Mouse (Mus musculus): ENCODE results near the gene Ttc28. TPM values are rescaled to one million over a fixed set of nuclear protein-coding genes. Genes with fewer than 3 reads are reported as not detected.

The Ttc28 gene
- total RNA-seq, 4 experiments from 2014 or later: 9.6 to 13.2 (median 11.1) TPM

DNA sequence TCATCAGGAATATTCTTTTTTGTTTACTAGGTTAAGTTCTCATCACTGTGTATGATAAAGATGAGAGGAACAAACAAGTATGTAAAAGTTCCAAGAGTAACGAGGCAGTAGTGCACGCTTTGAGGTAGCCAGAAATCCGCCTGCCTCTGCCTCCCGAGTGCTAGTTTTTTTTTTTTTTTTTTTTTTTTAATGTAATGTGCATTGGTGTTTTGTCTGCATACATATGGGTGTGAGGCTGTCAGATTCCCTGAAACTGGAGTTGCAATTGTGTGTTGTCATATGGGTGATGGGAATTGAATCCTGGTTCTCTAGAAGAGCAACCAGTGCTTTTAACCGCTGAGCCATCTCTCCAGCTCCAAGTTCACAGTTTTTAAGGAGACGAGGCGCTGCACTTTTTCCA is 561 bp upstream of the Ttc28 start:
- DNase-seq (ENCODE audit: low spot score in 2 of 2): no peak

DNA sequence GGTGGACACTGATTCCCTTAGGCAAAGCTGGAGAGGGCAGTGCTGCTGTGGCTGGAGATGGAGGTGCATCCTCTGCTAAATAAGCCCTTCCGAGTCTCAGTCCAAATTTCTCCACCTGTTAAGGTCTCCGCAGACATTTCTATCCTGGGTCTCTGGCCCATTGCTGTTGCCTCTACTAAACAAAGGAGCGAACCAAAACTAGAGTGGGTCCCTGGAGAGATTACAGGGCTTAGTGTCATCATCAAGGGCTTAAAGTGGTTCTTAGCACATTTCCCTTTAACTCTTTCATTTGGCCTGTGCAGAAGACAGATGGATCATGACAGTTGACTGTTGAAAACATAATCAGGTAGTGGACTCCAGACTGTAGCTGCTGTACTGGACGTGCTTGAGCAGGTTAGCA is 9.0 kb downstream of the Ttc28 start:
- no peak for DNase-seq (ENCODE audit: low spot score in 2 of 2)

DNA sequence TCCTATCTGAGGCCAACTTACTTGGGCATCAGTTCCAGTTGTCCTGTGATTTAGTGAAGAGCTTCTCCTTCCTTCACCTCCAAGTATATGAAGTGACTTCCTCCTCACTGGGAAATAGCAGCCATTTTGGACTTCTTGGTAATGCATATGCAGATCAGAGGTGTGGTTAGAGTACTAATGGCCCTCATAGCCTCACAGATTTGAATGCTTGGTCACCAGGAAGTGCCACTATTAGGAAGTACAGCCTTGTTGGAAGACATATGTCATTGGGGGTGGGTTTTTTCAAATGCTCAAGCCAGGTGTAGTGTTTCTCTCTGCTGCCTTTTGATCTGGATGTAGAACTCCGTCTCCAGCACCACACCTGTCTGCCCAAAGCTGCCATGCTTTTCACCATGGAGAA is 10.3 kb downstream of the Ttc28 start:
- DNase-seq (ENCODE audit: low spot score in 2 of 2): no peak

DNA sequence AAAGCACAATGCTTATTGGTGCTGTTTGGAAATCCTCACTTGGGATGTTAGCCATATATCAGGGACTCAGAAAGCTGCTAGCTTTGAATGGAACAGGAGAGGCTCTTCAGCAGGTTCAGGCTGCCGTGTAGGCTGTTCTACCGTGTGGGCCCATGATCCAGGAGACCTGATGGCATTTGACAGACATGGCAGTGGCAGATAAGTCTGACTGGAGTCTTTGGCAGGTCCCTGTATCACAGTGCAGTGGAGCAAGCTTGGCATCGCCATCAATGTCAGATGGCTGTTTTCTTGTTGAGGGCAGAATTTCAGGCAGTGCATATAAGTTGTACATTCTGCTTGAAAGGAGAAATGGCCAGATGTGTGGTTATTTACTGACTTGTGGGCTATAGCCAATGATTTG is 11.0 kb downstream of the Ttc28 start:
- no peak for DNase-seq (ENCODE audit: low spot score in 2 of 2)

DNA sequence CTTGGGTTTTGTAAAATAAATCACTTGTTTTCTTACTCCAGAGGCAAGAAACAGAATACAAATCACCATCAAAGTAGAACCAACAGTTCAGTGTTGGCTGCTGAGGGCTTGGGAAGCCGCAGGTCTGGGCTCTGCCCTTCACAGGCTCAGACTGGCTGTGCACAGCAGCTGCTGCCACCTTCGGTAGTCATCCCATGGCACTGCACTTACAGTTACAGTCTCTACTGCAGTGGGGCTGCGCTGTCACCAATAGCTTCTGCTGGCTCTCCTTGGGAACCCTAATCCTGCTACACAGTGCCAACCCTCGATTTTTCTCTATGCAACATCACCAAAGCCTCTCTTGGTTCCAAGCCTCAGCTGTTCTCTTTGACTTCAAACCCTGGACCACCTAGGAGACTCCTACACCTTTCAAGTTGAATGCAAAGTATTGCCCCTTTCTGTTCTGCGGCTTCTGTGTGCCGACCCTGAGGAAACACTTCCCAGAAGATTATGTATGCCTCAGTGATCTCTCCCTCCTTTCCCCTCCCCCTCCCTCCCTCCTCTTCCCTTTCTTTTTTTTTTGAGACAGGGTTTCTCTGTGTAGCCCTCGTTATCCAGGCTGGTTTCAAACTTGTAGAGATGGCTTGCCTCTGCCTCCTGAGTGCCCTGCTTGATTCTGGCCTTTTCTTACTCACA is 17.6 kb downstream of the Ttc28 start:
- no peak for DNase-seq (ENCODE audit: low spot score in 2 of 2)

DNA sequence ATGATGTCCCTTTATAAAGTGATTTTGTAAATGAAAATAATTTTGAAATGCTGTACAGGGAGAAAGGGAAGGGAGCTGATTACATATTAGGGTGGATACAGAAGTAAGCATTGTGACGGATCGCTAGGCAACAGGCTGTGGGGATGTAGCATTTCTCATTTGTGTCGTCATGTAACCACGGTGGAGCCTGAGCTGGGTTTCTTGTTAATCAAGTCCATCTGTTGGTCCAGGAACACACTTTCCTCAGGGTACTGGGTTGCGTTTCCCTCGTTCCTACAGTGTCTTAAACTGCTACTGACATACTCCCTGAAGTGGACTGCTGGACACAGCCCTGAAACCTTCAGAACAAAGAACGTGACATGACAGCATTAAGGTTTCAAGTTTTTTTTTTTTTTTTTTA is 18.6 kb downstream of the Ttc28 start:
- no peak for DNase-seq (ENCODE audit: low spot score in 2 of 2)

DNA sequence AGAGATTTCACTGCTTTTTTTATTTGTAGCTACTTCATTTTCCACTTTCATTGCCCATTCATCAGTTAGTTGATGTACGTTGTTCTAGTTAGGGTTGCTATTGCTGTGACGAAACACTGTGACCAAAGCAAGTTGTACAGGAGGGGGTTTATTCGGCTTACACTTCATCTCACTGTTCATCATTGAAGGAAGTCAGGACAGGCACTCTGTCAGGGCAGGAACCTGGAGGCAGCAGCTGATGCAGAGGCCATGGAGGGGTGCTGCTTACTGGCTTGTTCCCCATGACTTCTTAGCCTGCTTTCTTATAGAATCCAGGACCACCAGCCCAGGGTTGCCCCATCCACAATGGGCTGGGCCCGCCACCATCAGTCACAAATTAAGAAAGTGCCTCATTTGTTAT is 19.2 kb downstream of the Ttc28 start:
- no peak for DNase-seq (ENCODE audit: low spot score in 2 of 2)

DNA sequence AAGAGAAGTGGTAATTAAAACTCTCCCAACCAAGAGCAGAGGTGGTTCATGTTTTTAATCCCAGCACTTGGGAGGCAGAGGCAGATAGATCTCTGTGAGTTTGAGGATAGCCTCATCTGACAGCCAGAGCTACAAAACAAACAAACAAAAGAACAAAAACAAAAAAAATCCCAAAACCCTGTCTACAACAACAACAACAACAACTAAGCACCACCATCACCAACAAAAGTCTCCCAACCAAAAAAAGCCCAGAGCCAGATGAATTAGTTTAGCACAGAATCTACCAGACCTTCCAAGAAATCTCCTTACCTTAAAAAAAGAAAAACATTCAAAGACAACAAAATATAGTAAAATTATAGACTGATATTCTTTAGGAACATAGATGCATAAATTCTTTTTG is 20.7 kb downstream of the Ttc28 start:
- DNase-seq (ENCODE audit: low spot score in 2 of 2): no peak

DNA sequence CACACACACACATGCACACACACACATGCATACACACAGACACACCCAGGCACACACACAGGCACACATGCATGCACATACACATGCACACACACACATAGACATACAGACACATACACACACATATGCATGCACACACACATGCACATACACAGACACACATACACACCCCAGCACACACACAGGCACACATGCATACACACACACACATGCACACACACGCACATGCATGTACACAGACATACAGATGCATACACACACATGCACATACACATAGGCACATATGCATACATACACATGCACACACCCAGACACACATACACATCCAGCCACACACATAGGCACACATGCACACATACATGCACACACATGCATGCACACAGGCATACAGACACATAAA is 27.1 kb downstream of the Ttc28 start:
- no peak for DNase-seq (ENCODE audit: low spot score in 2 of 2)

DNA sequence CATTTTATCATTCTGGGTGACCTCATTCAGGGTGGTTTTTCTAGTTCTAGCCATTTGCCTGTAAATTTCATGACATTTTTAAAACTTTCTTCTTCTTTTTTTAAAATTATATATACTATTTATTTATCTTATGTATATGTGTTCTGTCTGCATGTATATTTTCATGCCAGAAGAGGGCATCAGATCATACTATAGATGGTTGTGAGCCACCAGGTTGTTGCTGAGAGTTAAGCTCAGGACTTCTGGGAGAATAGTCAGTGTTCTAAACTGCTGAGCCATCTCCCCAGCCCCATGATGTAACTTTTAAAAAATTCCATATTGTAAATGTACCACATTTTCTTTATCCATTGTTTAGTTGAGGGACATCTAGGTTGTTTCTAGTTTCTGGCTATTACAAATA is 29.3 kb downstream of the Ttc28 start:
- no peak for DNase-seq (ENCODE audit: low spot score in 2 of 2)

DNA sequence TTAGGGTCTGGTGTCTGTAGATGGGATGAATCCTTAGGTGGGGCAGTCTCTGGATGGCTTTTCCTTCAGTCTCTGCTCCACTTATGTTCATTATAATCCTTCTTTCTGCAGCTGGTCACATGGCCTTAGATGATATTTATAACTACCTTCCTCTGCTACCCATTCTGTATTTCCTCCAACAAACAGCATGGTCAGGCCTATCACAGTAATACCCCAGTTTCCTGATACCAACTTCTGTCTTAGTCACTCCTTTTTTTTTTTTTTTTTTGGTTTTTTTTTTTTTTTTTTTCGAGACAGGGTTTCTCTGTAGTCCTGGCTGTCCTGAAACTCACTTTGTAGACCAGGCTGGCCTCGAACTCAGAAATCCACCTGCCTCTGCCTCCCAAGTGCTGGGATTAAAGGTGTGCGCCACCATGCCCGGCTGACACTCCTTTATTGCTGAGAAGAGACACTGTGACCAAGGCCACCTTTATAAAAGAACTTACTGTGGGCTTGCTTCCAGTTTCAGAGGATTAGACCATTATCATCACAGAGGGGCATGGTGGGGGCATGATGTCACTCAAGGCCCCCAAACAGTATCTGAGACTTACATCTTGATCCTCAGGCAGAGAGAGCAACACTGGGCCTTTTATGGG is 30.5 kb downstream of the Ttc28 start:
- DNase-seq (ENCODE audit: low spot score in 2 of 2): no peak

DNA sequence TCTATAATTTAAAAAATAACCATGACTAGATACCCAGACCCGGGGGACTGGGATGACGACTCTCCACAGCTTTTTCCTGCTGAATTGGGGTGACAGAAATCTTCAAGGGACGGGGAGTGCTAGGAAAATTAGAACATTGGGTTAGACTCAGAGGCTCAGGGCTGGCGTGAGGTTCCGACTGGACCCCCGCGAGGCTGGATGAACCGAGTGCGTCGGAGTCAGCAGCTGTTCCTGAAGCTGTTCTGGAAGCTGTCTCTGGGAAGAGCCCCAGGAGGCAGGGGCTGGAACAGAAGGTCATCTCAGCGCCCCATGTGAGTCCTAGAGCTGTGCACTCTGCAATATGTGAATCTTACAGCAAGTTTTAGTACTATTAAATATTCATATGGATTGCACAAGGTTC is 35.3 kb downstream of the Ttc28 start:
- DNase-seq (ENCODE audit: low spot score in 2 of 2): no peak

DNA sequence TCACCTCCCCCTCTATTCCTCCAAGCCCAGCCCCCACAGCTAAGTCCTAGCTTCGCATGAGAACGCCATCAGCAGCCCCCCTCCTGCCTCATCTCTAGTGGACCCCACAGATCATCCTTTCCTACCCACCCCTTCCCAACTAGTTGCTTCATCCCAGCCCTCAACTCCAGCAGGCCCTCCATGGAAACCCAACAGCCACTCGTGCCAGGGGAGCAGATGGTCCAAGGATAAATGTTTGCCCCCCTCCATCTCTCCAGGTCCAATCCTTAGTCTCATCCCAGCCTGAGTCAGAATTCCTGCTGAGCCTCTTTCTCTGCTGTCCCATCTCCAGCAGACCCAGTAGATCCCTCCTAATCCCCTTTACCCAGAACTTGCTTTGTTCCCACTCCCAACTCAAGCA is 36.6 kb downstream of the Ttc28 start:
- DNase-seq (ENCODE audit: low spot score in 2 of 2): no peak

DNA sequence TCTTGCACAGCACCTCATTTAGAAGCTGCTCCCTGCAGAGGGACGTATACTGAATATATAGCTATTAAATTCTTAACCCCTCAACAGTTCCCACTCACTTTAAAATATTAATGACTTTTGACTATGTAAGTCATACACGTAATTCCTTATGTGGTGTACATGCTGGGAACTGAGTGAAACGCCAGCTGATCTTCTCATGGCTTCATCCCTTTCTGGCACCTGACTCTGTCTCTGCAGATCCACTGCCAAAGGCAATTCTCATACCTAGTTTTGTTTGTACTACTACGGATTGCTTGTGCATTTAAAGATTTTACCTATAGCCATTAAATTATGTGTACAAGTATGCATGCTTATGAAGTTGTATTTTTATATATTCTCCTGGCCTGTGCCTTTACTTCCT is 39.9 kb downstream of the Ttc28 start:
- DNase-seq (ENCODE audit: low spot score in 2 of 2): no peak

DNA sequence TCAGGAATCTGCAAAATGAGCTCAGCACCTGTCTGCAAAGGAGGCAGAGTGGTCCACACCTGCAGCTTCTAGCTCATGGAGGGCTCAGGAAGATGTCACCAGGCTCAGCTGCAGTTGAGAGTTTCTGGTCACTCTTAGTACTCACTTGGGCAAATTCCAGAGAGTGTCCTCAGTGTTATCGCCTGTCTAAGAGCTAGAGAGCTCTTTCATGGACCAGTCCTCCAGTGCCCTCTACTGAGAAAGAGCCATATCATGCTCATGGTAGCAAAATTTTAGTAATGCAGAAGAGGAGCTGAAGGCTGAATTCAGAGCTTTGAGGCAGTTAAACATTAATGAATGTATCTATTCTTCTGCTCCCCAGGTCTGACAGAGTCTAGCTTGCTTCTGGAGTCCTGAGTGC is 43.7 kb downstream of the Ttc28 start:
- no peak for DNase-seq (ENCODE audit: low spot score in 2 of 2)

DNA sequence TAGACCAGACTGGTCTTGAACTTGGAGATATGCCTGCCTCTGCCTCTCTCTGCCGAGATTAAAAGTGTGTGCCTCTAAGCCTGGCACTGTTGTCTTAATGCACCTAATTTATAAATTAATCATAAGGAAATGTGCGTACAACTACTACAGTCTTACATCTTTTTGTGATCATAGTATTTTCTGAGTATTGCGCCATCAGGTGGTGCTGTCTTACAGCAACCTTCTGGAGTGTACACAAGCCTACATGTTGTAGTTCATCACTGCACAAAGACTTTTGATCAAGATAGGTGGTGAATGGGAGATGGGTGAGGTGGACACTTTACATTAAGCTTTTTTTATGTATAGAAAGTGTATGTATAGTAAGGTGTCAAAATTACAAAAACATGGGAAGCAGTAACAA is 45.0 kb downstream of the Ttc28 start:
- no peak for DNase-seq (ENCODE audit: low spot score in 2 of 2)

DNA sequence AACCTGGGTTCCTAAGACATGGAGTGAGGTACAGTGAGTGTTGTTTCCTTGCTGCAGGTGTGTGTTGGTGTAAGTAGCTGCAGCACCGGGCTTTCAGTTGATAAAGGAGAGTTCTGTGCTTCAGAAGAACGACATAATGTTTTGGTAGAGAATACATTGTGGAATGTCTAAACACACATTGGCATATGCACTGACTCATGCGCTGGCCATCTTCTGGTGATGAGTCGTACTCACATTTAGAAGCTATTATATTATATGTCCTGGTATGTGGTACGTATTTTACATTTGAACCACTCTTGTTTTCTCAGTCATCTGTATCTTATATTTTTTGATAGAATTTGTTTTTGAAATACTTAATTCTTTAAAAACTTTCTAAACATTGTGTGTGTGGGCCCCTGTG is 46.2 kb downstream of the Ttc28 start:
- no peak for DNase-seq (ENCODE audit: low spot score in 2 of 2)

DNA sequence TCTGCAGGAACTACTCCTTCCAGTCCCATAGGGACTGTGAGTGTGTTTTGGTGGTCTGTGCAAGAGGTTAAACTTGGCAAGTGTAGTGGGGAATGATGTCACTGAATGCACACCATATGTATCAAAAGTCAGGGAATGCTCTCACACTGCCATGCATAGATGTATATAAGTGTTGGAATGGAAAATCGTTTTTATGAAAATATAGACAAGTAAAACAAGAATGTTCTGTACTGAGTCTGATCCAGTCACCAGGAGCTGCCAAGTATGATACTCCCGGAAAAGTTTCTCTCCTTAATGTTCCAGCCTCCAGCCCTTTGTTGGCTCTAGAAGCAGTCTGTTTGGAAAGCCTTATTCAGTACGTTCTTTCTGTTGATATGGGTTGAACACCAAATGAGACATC is 48.7 kb downstream of the Ttc28 start:
- DNase-seq (ENCODE audit: low spot score in 2 of 2): no peak

DNA sequence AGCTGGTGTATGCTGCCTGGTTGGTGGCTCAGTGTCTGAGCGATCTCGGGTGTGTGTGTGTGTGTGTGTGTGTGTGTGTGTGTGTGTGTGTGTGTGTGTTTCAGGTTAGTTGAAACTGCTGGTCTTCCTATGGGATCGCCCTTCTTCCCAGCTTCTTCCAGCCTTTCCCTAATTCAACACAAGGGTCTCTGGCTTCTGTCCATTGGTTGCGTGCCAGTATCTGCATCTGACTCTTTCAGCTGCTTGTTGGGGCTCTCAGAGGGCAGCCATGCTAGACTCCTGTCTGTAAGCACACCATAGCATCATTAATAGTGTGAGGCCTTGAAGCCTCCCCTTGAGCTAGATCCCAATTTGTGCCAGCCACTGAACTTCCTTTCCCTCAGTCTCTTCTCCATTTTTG is 49.7 kb downstream of the Ttc28 start:
- DNase-seq (ENCODE audit: low spot score in 2 of 2): no peak

DNA sequence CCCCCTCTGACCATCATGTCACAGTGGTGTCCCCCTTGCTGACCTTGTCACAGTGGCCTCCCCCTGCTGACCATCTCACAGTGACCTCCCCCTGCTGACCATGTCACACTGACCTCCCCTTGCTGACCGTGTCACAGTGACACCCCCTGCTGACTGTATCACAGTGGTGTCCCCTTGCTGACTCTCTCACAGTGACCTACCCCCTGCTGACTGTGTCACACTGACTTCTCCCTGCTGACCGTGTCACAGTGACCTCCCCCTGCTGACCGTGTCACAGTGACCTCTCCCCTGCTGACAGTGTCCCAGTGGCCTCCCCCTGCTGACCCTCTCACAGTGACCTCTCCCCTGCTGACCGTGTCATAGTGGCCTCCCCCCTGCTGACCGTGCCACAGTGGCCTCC is 57.0 kb downstream of the Ttc28 start:
- DNase-seq (ENCODE audit: low spot score in 2 of 2): no peak

DNA sequence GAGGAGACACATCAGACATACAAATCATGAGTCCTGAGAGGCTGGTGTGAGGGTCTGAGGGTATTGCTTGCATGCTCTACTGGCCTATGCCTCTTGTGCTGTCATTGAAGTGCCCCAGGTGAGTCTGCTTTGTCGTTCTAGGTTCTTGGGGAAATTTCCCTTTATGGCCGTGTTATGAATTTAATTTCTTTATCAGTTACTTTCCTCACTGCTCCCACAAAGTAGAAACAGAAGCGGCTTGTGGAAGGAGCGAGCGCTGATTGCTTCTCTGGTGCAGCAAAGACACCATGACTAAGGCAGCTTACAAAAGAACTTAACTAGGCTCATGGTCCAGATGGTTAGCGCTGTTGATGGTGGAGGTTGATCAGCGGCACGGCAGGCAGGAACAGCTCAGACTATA is 64.7 kb downstream of the Ttc28 start:
- no peak for DNase-seq (ENCODE audit: low spot score in 2 of 2)

DNA sequence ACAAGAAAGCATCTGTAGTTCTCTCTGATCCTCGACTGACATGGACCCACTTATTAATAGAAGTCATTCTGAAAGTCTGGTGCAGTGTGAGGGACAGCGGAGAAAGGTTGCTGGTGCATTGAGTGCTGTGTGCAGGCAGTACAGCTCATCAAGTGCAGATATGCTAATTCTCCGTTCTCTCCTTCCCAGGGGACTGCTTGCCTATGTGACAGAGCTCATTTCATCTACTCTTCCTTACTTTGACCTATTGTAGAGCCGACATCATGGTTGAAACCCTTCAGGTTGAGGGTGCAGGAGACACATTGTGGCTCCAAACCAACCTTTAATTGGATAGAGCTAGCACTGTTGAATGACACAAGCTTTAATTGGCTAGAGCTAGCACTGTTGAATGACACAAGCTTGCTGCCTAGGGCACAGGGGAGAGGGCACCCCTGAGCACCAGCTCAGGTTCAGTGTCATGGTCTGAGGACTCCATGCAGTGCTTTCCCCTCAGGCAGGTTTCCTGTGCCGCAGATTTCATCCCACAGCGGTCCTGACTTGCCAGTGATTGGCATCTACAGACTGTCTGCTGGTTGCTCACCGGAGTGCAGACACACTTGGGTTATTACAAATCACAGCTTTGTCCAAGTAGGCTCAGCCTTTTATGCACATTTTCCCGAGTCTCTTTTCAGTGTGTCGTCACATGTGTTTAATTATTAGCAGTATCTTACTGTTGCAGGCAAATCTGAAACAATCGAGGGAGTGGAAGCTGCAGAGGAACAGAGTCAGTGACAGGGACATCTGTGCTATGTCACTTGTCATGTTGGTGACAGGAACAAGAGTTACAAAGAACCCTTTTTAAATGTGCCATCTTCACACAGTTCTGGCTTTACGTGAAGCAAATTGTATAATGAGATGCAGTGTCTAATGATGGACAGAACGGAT is 69.1 kb downstream of the Ttc28 start:
- no peak for DNase-seq (ENCODE audit: low spot score in 2 of 2)

DNA sequence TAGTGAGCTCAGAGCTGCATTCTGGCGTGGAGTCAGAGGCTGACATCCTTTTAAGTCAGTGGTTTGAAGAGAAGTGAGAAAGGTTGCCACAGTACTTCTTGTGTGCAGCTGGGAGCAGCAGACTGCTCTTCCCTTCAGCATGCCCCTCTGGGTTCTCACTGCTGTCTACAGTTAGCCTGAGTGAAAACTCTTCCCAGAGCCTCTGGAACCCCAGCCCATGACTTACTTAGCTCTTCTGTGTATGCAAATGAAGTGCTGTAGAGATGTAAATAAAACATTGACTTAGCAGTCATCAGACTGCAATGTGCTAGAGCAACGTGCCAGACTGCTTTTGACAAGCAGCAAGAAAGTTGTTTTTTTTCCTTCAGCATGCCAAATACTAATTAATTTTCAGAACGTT is 70.2 kb downstream of the Ttc28 start:
- DNase-seq (ENCODE audit: low spot score in 2 of 2): no peak

All from left cerebral cortex, adult 8-10 months (tissue).